Mouse (Mus musculus): ENCODE results near the gene Pbx4. TPM values are rescaled to one million over a fixed set of nuclear protein-coding genes. Genes with fewer than 3 reads are reported as not detected.
A peak's percentile ranks its signal among the peaks of the same experiment; 100 is the strongest.

The Pbx4 gene
- polyA plus RNA-seq, 1 experiment from 2014 or later, result 2.7 TPM

- no peak for TF ChIP-seq EP300 (IDR thresholded peaks at IDR 0.05; ENCODE audit: low read depth)
- no peak for TF ChIP-seq CTCF (IDR thresholded peaks at IDR 0.05; ENCODE audit: low read depth)
- Histone ChIP-seq H3K9me3 (ENCODE audit: low read length) (no peaks in the 10 kb centered on the region), H3K27ac (ENCODE audit: low read depth) (no peak overlapping the region), H3K4me3 (ENCODE audit: low read depth, low read length) (no peak overlapping the region), H3K27me3 (ENCODE audit: insufficient read depth, low read length) (no peaks in the 10 kb centered on the region), H3K4me2 (ENCODE audit: low read depth, low read length) (no peak overlapping the region), H3K9ac (replicated peaks) (no peak overlapping the region), H3K36me3 (replicated peaks; ENCODE audit: insufficient read depth, low read length) (no peaks in the 10 kb centered on the region), H3K4me1 (ENCODE audit: insufficient read depth) (0 out of 2 replicates have a peak, but pooled peaks cover 6% of the 10 kb centered on the region)
- ATAC-seq (no peak), DNase-seq (no peak)
- WGBS (ENCODE audit: insufficient replicate concordance), result 70% methylated on average over 3 of the region's 3 CpGs
Measured at GRCm38 (mm10) chr8:69847167-69848065, 15.1 kb downstream of the Pbx4 start.

GRCm38 (mm10) chr8:69848951-69849350 lies 16.7 kb downstream of the Pbx4 start:
- H3K4me1 ChIP-seq (ENCODE audit: insufficient read depth), result 0 out of 2 replicates have a peak, but pooled peaks cover 6% of the 10 kb centered on the region
- 74% methylated on average over 8 of the region's 8 CpGs for WGBS (ENCODE audit: insufficient replicate concordance)
- no peak for TF ChIP-seq CTCF (IDR thresholded peaks at IDR 0.05; ENCODE audit: low read depth)
- no peak for TF ChIP-seq EP300 (IDR thresholded peaks at IDR 0.05; ENCODE audit: low read depth)
- no peak overlapping the region for H3K4me2 ChIP-seq (ENCODE audit: low read depth, low read length)
- H3K27me3 ChIP-seq (ENCODE audit: insufficient read depth, low read length), result no peaks in the 10 kb centered on the region
- H3K36me3 ChIP-seq (replicated peaks; ENCODE audit: insufficient read depth, low read length), result no peaks in the 10 kb centered on the region
- H3K27ac ChIP-seq (ENCODE audit: low read depth), result no peak overlapping the region
- no peak overlapping the region for H3K4me3 ChIP-seq (ENCODE audit: low read depth, low read length)
- ATAC-seq (peak; percentile 41; the same call in 1 of the 2 replicates), DNase-seq (no peak)
- H3K9me3 ChIP-seq (ENCODE audit: low read length), result no peaks in the 10 kb centered on the region
- no peak overlapping the region for H3K9ac ChIP-seq (replicated peaks)

- Histone ChIP-seq H3K4me2 (ENCODE audit: low read depth, low read length) (no peak overlapping the region), H3K4me1 (ENCODE audit: insufficient read depth) (0 out of 2 replicates have a peak, but pooled peaks cover 6% of the 10 kb centered on the region), H3K4me3 (ENCODE audit: low read depth, low read length) (no peak overlapping the region), H3K36me3 (replicated peaks; ENCODE audit: insufficient read depth, low read length) (no peaks in the 10 kb centered on the region), H3K27ac (ENCODE audit: low read depth) (no peak overlapping the region), H3K27me3 (ENCODE audit: insufficient read depth, low read length) (no peaks in the 10 kb centered on the region), H3K9me3 (ENCODE audit: low read length) (no peaks in the 10 kb centered on the region), H3K9ac (replicated peaks) (no peak overlapping the region)
- peak; percentile 56 for DNase-seq
- no peak for ATAC-seq
- 32% methylated on average over 3 of the region's 3 CpGs for WGBS (ENCODE audit: insufficient replicate concordance)
- TF ChIP-seq CTCF (IDR thresholded peaks at IDR 0.05; ENCODE audit: low read depth) (peak; percentile 73), EP300 (IDR thresholded peaks at IDR 0.05; ENCODE audit: low read depth) (no peak)
Measured at GRCm38 (mm10) chr8:69849899-69850298, 17.6 kb downstream of the Pbx4 start.

GRCm38 (mm10) chr8:69850926-69851506 lies 18.7 kb downstream of the Pbx4 start:
- no peaks in the 10 kb centered on the region for H3K36me3 ChIP-seq (replicated peaks; ENCODE audit: insufficient read depth, low read length)
- no peaks in the 10 kb centered on the region for H3K9me3 ChIP-seq (ENCODE audit: low read length)
- no peak for DNase-seq
- 77% methylated on average over 7 of the region's 7 CpGs for WGBS (ENCODE audit: insufficient replicate concordance)
- H3K4me1 ChIP-seq (ENCODE audit: insufficient read depth), result 0 out of 2 replicates have a peak, but pooled peaks cover 6% of the 10 kb centered on the region
- ATAC-seq, result peak; percentile 53; the same call in 1 of the 2 replicates
- no peak overlapping the region for H3K4me3 ChIP-seq (ENCODE audit: low read depth, low read length)
- H3K27ac ChIP-seq (ENCODE audit: low read depth), result no peak overlapping the region
- H3K4me2 ChIP-seq (ENCODE audit: low read depth, low read length), result no peak overlapping the region
- H3K27me3 ChIP-seq (ENCODE audit: insufficient read depth, low read length), result no peaks in the 10 kb centered on the region
- TF ChIP-seq EP300 (IDR thresholded peaks at IDR 0.05; ENCODE audit: low read depth) (no peak), CTCF (IDR thresholded peaks at IDR 0.05; ENCODE audit: low read depth) (no peak)
- no peak overlapping the region for H3K9ac ChIP-seq (replicated peaks)

- Histone ChIP-seq H3K4me2 (ENCODE audit: low read depth, low read length) (no peak overlapping the region), H3K9me3 (ENCODE audit: low read length) (no peaks in the 10 kb centered on the region), H3K36me3 (replicated peaks; ENCODE audit: insufficient read depth, low read length) (no peaks in the 10 kb centered on the region), H3K9ac (replicated peaks) (no peak overlapping the region), H3K27me3 (ENCODE audit: insufficient read depth, low read length) (no peaks in the 10 kb centered on the region), H3K27ac (ENCODE audit: low read depth) (no peak overlapping the region), H3K4me1 (ENCODE audit: insufficient read depth) (0 out of 2 replicates have a peak, but pooled peaks cover 6% of the 10 kb centered on the region), H3K4me3 (ENCODE audit: low read depth, low read length) (no peak overlapping the region)
- ATAC-seq (no peak), DNase-seq (no peak)
- peak; percentile 16; the same call in 1 of the 2 replicates for TF ChIP-seq CTCF (IDR thresholded peaks at IDR 0.05; ENCODE audit: low read depth)
- no peak for TF ChIP-seq EP300 (IDR thresholded peaks at IDR 0.05; ENCODE audit: low read depth)
- 90% methylated on average over 10 of the region's 10 CpGs for WGBS (ENCODE audit: insufficient replicate concordance)
Measured at GRCm38 (mm10) chr8:69853869-69854268, 21.6 kb downstream of the Pbx4 start.

GRCm38 (mm10) chr8:69860807-69861206 lies 28.5 kb downstream of the Pbx4 start:
- no peak for ATAC-seq
- 76% methylated on average over 4 of the region's 4 CpGs for WGBS (ENCODE audit: insufficient replicate concordance)
- no peaks in the 10 kb centered on the region for H3K9me3 ChIP-seq (ENCODE audit: low read length)

More at GRCm38 (mm10) chr8:69860807-69861206, 28.5 kb downstream of the Pbx4 start:
- Histone ChIP-seq H3K27me3 (ENCODE audit: insufficient read depth, low read length) (no peaks in the 10 kb centered on the region), H3K4me3 (ENCODE audit: low read depth, low read length) (no peak overlapping the region), H3K4me2 (ENCODE audit: low read depth, low read length) (no peak overlapping the region), H3K4me1 (ENCODE audit: insufficient read depth) (no peaks in the 10 kb centered on the region; the same call in 1 of the 2 replicates), H3K36me3 (replicated peaks; ENCODE audit: insufficient read depth, low read length) (no peaks in the 10 kb centered on the region), H3K9ac (replicated peaks) (no peak overlapping the region), H3K27ac (ENCODE audit: low read depth) (no peak overlapping the region)
- no peak for DNase-seq
- TF ChIP-seq EP300 (IDR thresholded peaks at IDR 0.05; ENCODE audit: low read depth) (no peak), CTCF (IDR thresholded peaks at IDR 0.05; ENCODE audit: low read depth) (peak; percentile 44)
